Mouse (Mus musculus) stomach, embryonic 14.5 days (tissue): Measurements from ENCODE around the gene Apex2. TPM values are rescaled to one million over a fixed set of nuclear protein-coding genes. Genes with fewer than 3 reads are reported as not detected.
"Not testable (repeated sequence)": the region's sequence is repeated elsewhere in the genome, so short reads cannot be mapped to it uniquely, and the experiment has no call there.

ENCODE experiments used
- ATAC-seq: fragments of 200-750 bp; cut with Nextera tagmentation; 2 replicates; pipeline ENCODE4 v1.8.0; 2017; ENCODE audit warnings: low read depth, moderate TSS enrichment; ENCODE audit not compliant: insufficient number of reproducible peaks, insufficient read depth, low FRiP score
- H3K27ac ChIP-seq: fragments of 300-500 bp; sonication (generic); 2 replicates; pipeline ENCODE4 v1.5.1; 2014; ENCODE audit warnings: mild to moderate bottlenecking, low read length, moderate library complexity, mixed read lengths
- H3K27me3 ChIP-seq: fragments of 300-500 bp; sonication (generic); 2 replicates; pipeline ENCODE4 v1.6.1; 2014; ENCODE audit warnings: low read length, control low read depth, mixed read lengths; ENCODE audit not compliant: control insufficient read depth, insufficient read depth
- H3K36me3 ChIP-seq: fragments of 300-500 bp; sonication (generic); 2 replicates; pipeline ENCODE4 v1.6.1; 2014; ENCODE audit warnings: mild to moderate bottlenecking, control low read depth, low read length, moderate library complexity, mixed read lengths; ENCODE audit not compliant: control insufficient read depth, insufficient read depth
- H3K4me1 ChIP-seq: fragments of 300-500 bp; sonication (generic); 2 replicates; pipeline ENCODE4 v1.6.1; 2014; ENCODE audit warnings: low read length, control low read depth, mixed read lengths; ENCODE audit not compliant: control insufficient read depth, insufficient read depth
- H3K4me2 ChIP-seq: fragments of 300-500 bp; sonication (generic); replicated peaks from 2 replicates; pipeline ENCODE4 v1.6.1; 2014; ENCODE audit warnings: low read depth, low read length, control low read depth
- H3K4me3 ChIP-seq: fragments of 300-500 bp; sonication (generic); 2 replicates; pipeline ENCODE4 v1.5.1; 2014; ENCODE audit warnings: low read depth, low read length, control low read depth
- H3K9ac ChIP-seq: fragments of 300-500 bp; sonication (generic); replicated peaks from 2 replicates; pipeline ENCODE4 v1.6.1; 2014; ENCODE audit warnings: low read depth, mild to moderate bottlenecking, control low read depth, low read length, moderate library complexity, mixed read lengths
- H3K9me3 ChIP-seq: fragments of 300-500 bp; sonication (generic); 2 replicates; pipeline ENCODE4 v1.6.1; 2016; ENCODE audit warnings: low read depth, low read length, control low read depth; ENCODE audit not compliant: control insufficient read depth
- WGBS: fragments of 180-500 bp; shearing (Covaris S2); extraction: QIAGEN DNeasy Blood & Tissue Kit; methylation state at CpG from one replicate; pipeline ENCODE4 v1.1.7; 2014; 5-methylcytosine and 5-hydroxymethylcytosine counted together
- polyA plus RNA-seq: library from polyadenylated mRNA; unstranded; fragments of >200 nt; fragmentation: Nextera tagmentation; extraction: Ambion mirVana; gene quantifications from 2 replicates; pipeline ENCODE4 v1.2.1, GENCODE M21; 2014

Gene Apex2
- polyA plus RNA-seq, 1 experiment from 2014 or later: 20.9 TPM

GRCm38 (mm10) chrX:150516015-150516414, 73.7 kb downstream of the Apex2 start:
- no peak for ATAC-seq
- no peaks in the 10 kb centered on the region for H3K4me1 ChIP-seq
- no peak overlapping the region for H3K27ac ChIP-seq

GRCm38 (mm10) chrX:150514127-150514526, 75.5 kb downstream of the Apex2 start:
- H3K4me3 ChIP-seq: no peak overlapping the region
- H3K9me3 ChIP-seq: no peaks in the 10 kb centered on the region
- no peak overlapping the region for H3K4me2 ChIP-seq
- no peak overlapping the region for H3K9ac ChIP-seq
- H3K27ac ChIP-seq: no peak overlapping the region
- no peaks in the 10 kb centered on the region for H3K4me1 ChIP-seq
- no peaks in the 10 kb centered on the region for H3K36me3 ChIP-seq
- WGBS: 82% methylated on average over 1 of the region's 1 CpGs
- ATAC-seq: no peak
- H3K27me3 ChIP-seq: no peaks in the 10 kb centered on the region

More at GRCm38 (mm10) chrX:150516015-150516414, 73.7 kb downstream of the Apex2 start:
- Histone ChIP-seq H3K27me3 (no peaks in the 10 kb centered on the region), H3K36me3 (no peaks in the 10 kb centered on the region), H3K4me3 (no peak overlapping the region), H3K9me3 (no peaks in the 10 kb centered on the region), H3K9ac (no peak overlapping the region), H3K4me2 (no peak overlapping the region)

- H3K4me2 ChIP-seq: no peak overlapping the region
- H3K4me3 ChIP-seq: no peak overlapping the region
- H3K36me3 ChIP-seq: no peaks in the 10 kb centered on the region
- no peaks in the 10 kb centered on the region for H3K4me1 ChIP-seq
- no peak for ATAC-seq
- WGBS: 77% methylated on average over 6 of the region's 6 CpGs
- no peak overlapping the region for H3K9ac ChIP-seq
- no peak overlapping the region for H3K27ac ChIP-seq
- no peaks in the 10 kb centered on the region for H3K27me3 ChIP-seq
- no peaks in the 10 kb centered on the region for H3K9me3 ChIP-seq
These were observed 78.4 kb downstream of the Apex2 start for GRCm38 (mm10) chrX:150511274-150511673.

- no peak overlapping the region for H3K4me2 ChIP-seq
- H3K4me3 ChIP-seq: no peak overlapping the region
- H3K27ac ChIP-seq: no peak overlapping the region
- H3K36me3 ChIP-seq: no peaks in the 10 kb centered on the region
- H3K4me1 ChIP-seq: no peaks in the 10 kb centered on the region
- 51% methylated on average over 4 of the region's 4 CpGs for WGBS
- H3K9me3 ChIP-seq: no peaks in the 10 kb centered on the region
- no peak overlapping the region for H3K9ac ChIP-seq
- H3K27me3 ChIP-seq: no peaks in the 10 kb centered on the region
- ATAC-seq: no peak
These were observed 79.0 kb downstream of the Apex2 start for GRCm38 (mm10) chrX:150510631-150511030.

GRCm38 (mm10) chrX:150508696-150509095, 81.0 kb downstream of the Apex2 start:
- H3K36me3 ChIP-seq: no peaks in the 10 kb centered on the region
- no peaks in the 10 kb centered on the region for H3K9me3 ChIP-seq
- no peaks in the 10 kb centered on the region for H3K4me1 ChIP-seq
- 89% methylated on average over 6 of the region's 6 CpGs for WGBS
- H3K27me3 ChIP-seq: no peaks in the 10 kb centered on the region
- no peak for ATAC-seq
- no peak overlapping the region for H3K27ac ChIP-seq
- no peak overlapping the region for H3K4me3 ChIP-seq
- no peak overlapping the region for H3K9ac ChIP-seq
- H3K4me2 ChIP-seq: no peak overlapping the region

- not testable (repeated sequence) for H3K4me2 ChIP-seq, ATAC-seq, H3K4me3 ChIP-seq, H3K4me1 ChIP-seq, H3K27ac ChIP-seq, H3K9me3 ChIP-seq, H3K36me3 ChIP-seq, H3K27me3 ChIP-seq, H3K9ac ChIP-seq
- 82% methylated on average over 1 of the region's 10 CpGs for WGBS
These were observed 101.9 kb downstream of the Apex2 start for GRCm38 (mm10) chrX:150487811-150488210.

GRCm38 (mm10) chrX:150486314-150487030, 103.2 kb downstream of the Apex2 start:
- not testable (repeated sequence) for H3K36me3 ChIP-seq, H3K9ac ChIP-seq, ATAC-seq, H3K4me2 ChIP-seq, H3K27me3 ChIP-seq, H3K27ac ChIP-seq, H3K4me3 ChIP-seq, H3K9me3 ChIP-seq, H3K4me1 ChIP-seq
- 61% methylated on average over 9 of the region's 22 CpGs for WGBS

- no peak overlapping the region for H3K9ac ChIP-seq
- H3K4me1 ChIP-seq: no peaks in the 10 kb centered on the region
- no peaks in the 10 kb centered on the region for H3K9me3 ChIP-seq
- H3K27ac ChIP-seq: peak overlapping the region; percentile 87
- H3K4me3 ChIP-seq: peak overlapping the region; percentile 40
- H3K36me3 ChIP-seq: no peaks in the 10 kb centered on the region
- WGBS: 2% methylated on average over 34 of the region's 34 CpGs
- H3K4me2 ChIP-seq: no peak overlapping the region
- no peaks in the 10 kb centered on the region for H3K27me3 ChIP-seq
- peak; percentile 97 for ATAC-seq
These were observed 111.6 kb downstream of the Apex2 start for GRCm38 (mm10) chrX:150477854-150478780.
